Mouse (Mus musculus): ENCODE data around the gene Ncan.

DNA sequence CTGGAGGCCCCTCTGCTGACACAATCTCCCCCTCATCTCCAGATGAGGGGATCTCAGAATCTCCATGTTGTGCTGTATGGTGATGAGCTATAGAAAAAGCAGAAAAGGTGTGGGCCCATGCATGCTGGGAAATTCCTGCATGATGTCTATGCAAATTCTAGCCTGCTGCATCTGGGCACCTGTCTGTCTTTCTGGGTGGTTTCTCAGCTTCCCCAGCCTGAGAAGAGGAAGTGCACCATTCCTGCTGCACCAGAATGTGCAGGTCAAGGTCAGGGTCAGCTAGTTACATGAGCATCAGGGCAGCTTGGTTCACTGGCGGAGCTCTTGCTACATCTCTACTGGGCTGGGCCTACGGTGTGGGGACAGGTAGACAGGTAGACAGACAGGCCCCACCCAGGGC, 10.2 kb downstream of the Ncan start:
- TF ChIP-seq CTCF (IDR thresholded peaks at IDR 0.05; ENCODE audit: extremely low read depth, insufficient read depth, insufficient read length, insufficient replicate concordance): no peak
- no peak for TF ChIP-seq POLR2A (IDR thresholded peaks at IDR 0.05; ENCODE audit: low read depth, low read length)
